Mouse (Mus musculus) brain, embryonic 14.5 days (tissue): Measurements from ENCODE around the gene Npr1. TPM values are rescaled to one million over a fixed set of nuclear protein-coding genes. Genes with fewer than 3 reads are reported as not detected.

Source experiments
- DNase-seq: peaks from one replicate; pipeline ENCODE4 v3.0.0-alpha.2; 2011; ENCODE audit warnings: low read depth
- CTCF ChIP-seq: fragments of 200-500 bp; IDR thresholded peaks from 2 replicates; pipeline ENCODE4 v1.5.1; 2012; ENCODE audit warnings: inconsistent platforms, mild to moderate bottlenecking, moderate library complexity, borderline replicate concordance; ENCODE audit not compliant: insufficient read depth, insufficient read length; ENCODE audit errors: extremely low read depth
- POLR2A ChIP-seq: fragments of 200-500 bp; IDR thresholded peaks from 2 replicates; pipeline ENCODE4 v1.6.1; 2012; ENCODE audit warnings: mild to moderate bottlenecking, inconsistent platforms, borderline replicate concordance; ENCODE audit not compliant: poor library complexity, insufficient read depth, insufficient read length, severe bottlenecking; ENCODE audit errors: extremely low read depth
- polyA plus RNA-seq: library from polyadenylated mRNA; depleted of rRNA; stranded (reverse); fragments of >200 nt; gene quantifications from 2 replicates; pipeline ENCODE4 v1.2.3, GENCODE M21; 2012

The Npr1 gene
- polyA plus RNA-seq, 1 experiment: 7.5 TPM

GRCm38 (mm10) chr3:90467618-90468300, 2.1 kb upstream of the Npr1 start:
- TF ChIP-seq CTCF (no peak), POLR2A (no peak)

DNA sequence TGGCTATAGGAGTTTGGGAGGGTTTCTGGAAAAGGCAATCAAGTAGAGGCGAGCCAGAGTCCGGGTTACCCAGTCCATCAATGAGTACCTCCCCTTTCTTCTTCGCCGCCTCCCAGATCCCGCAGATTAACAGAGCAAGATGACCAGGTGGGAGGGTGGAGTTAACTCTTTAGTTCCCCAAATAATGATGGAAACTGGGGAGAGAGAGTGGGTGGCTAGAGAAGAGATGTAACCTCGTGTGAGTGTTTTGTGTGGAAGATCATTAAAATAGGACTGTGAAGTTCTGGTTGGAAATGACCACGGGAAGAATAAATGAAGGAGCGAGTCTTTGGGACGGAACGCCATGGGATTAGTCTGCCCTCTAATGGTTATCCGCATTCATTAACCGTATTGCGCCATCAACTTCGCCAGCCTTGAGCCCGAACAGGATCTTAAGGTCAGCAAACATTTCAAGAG, 673 bp upstream of the Npr1 start:
- peak; percentile 81 for DNase-seq
- no peak for TF ChIP-seq POLR2A
- peak; percentile 84 for TF ChIP-seq CTCF

More at GRCm38 (mm10) chr3:90467618-90468300, 2.1 kb upstream of the Npr1 start:
- DNase-seq: no peak

DNA sequence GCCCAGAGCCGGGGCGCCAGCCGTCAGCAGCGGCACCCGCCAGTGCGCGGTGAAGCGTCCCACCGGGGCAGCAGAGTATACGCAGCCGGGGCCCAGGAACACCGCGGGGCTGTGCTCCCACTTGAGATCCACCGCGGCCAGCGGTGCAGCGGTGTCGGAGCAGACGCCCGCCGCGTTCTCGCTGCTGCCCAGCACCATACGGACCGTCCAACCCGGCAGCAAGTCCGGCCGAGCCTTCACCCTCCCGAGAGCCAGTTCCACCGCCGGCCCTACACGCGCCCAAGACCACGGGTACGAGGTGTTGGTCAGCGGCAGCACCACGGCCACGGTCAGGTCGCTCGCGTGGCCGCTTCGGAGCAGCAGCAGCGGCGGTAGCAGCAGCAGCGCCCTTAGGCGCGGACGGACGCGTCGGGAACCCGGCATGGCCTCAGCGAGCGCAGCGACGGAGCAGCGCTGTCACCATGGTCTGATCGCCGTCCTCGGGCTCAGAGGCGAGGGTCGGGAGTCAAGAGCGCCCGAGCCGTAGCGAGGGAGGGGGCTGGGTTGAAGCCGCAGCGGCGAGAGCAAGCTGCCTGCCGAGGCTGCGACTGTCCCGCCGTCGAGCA, 483 bp downstream of the Npr1 start:
- TF ChIP-seq CTCF (no peak), POLR2A (no peak)
- peak; percentile 39 for DNase-seq

GRCm38 (mm10) chr3:90464552-90465080, 1.1 kb downstream of the Npr1 start:
- TF ChIP-seq CTCF: no peak
- TF ChIP-seq POLR2A: no peak
- peak; percentile 13 for DNase-seq

GRCm38 (mm10) chr3:90462579-90462978, 3.1 kb downstream of the Npr1 start:
- no peak for TF ChIP-seq POLR2A
- no peak for TF ChIP-seq CTCF
- DNase-seq: no peak

DNA sequence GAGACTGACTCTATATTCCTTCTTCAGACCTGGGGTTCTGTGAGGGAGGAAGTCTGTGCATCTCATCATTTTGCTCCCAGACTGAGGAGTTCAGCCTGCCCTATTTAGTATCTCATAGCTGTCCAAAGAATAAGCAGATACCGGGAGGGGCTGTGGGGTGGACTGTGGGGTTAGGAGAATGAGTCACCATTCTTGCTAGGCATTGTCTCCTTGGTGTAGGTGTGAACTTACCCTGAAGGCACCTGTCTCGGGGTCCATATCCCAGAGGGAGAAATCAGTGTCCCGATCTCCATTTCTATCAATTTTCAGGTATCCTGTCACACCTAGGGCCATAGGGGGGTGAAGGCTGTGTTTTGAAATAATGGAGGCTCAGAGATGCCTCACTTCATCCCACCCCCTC, 3.7 kb downstream of the Npr1 start:
- DNase-seq: no peak
- TF ChIP-seq POLR2A (no peak), CTCF (no peak)

DNA sequence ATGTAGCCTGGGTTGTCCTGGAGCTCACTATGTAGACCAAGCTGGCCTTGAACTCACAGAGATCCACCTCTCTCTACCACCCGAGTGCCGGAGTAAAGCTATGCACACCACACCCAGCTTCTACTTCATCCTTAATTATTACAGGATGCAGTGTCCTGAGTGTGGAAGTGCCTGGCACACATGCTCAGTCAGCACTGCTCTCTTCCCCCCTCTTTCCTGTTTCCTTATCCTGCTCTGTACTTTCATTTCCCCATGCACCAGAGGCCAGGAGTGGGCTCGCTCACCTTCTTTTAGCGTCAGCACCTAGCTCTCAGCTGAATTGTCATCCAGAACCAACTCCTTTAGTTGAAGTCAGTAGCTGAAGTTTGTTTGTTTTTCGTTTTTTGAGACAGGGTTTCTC, 5.4 kb downstream of the Npr1 start:
- no peak for DNase-seq

DNA sequence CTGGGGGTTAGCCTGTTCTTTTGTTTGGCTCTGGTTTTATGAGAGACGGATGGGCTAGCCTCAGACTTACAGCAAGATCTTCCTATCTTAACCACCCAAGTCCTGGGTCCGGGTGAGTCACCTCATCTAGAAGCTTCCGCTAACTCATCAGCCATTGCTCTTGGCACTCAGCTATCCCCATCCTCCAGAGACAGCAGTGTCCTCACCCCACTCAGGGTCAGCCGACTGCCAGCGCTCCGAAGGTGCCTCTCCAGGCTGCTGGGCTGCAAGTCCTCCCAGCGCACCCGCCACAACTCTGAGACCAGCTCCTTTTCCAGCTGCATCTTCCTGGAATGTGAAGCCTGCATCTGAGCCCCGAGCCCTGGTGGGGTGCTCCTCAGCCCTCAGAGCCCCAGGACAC, 5.9 kb downstream of the Npr1 start:
- no peak for DNase-seq
- TF ChIP-seq CTCF: no peak
- TF ChIP-seq POLR2A: no peak

More for the DNA sequence above, 5.4 kb downstream of the Npr1 start:
- TF ChIP-seq POLR2A: no peak
- no peak for TF ChIP-seq CTCF

DNA sequence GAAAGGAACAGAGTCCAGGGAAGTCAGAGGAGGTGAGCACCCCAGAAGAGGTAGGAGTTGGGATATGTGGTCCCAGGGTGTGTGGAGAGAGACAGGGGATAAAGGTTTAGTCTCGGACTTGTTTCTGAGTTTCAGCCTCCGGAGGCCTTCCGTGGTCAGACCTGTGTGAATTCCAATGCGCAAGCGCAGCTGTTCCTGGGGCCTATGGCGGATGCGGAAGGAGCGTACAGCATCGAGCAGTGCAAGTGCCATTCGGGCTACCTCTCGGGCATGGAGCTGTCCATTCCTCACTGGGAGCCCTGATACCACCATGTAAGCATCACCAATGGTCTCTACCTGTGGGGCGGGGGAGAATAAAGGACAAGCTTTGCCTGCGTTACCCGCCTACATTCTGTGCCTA, 10.7 kb downstream of the Npr1 start:
- DNase-seq: no peak
- TF ChIP-seq CTCF: no peak
- TF ChIP-seq POLR2A: no peak

- no peak for DNase-seq
- TF ChIP-seq CTCF: no peak
- TF ChIP-seq POLR2A: no peak
Measured at GRCm38 (mm10) chr3:90451396-90452095, 14.1 kb downstream of the Npr1 start.

GRCm38 (mm10) chr3:90450874-90451273, 14.8 kb downstream of the Npr1 start:
- DNase-seq: no peak
- TF ChIP-seq POLR2A: no peak
- no peak for TF ChIP-seq CTCF
